Mouse (Mus musculus): Measurements from ENCODE around the gene Galnt2. TPM values are rescaled to one million over a fixed set of nuclear protein-coding genes. Genes with fewer than 3 reads are reported as not detected.

Galnt2 gene
- polyA plus RNA-seq, 1 experiment: 11.5 TPM

GRCm38 (mm10) chr8:124362589-124362988, 131.4 kb downstream of the Galnt2 start:
- Histone ChIP-seq H3K9me3 (replicated peaks; ENCODE audit: control insufficient read depth, insufficient read depth, low read length, poor library complexity, severe bottlenecking) (no peaks in the 10 kb centered on the region), H3K4me1 (ENCODE audit: control insufficient read depth, insufficient read depth, low read length) (no peaks in the 10 kb centered on the region), H3K4me3 (ENCODE audit: low read depth, low read length) (no peak overlapping the region), H3K27me3 (ENCODE audit: control insufficient read depth, insufficient read depth, low read length, poor library complexity, severe bottlenecking) (no peaks in the 10 kb centered on the region), H3K36me3 (ENCODE audit: control insufficient read depth, insufficient read depth, low read length, poor library complexity, severe bottlenecking) (no peaks in the 10 kb centered on the region), H3K27ac (ENCODE audit: insufficient read depth, low read length) (no peak overlapping the region), H3K9ac (ENCODE audit: low read depth, poor library complexity, severe bottlenecking) (0 out of 2 replicates have a peak overlapping the region, but pooled peaks have one; percentile 42)
- no peak for TF ChIP-seq CTCF (IDR thresholded peaks at IDR 0.05; ENCODE audit: low read depth, low read length)
- no peak for TF ChIP-seq EP300 (IDR thresholded peaks at IDR 0.05; ENCODE audit: insufficient read depth, low read depth, low read length)
- TF ChIP-seq POLR2A (IDR thresholded peaks at IDR 0.05; ENCODE audit: insufficient read depth, low read length): no peak

GRCm38 (mm10) chr8:124363337-124363736, 132.1 kb downstream of the Galnt2 start:
- H3K9me3 ChIP-seq (replicated peaks; ENCODE audit: control insufficient read depth, insufficient read depth, low read length, poor library complexity, severe bottlenecking): no peaks in the 10 kb centered on the region
- H3K4me3 ChIP-seq (ENCODE audit: low read depth, low read length): peak overlapping the region; percentile 47; the same call in 1 of the 2 replicates
- TF ChIP-seq EP300 (IDR thresholded peaks at IDR 0.05; ENCODE audit: insufficient read depth, low read depth, low read length): no peak
- no peak for TF ChIP-seq POLR2A (IDR thresholded peaks at IDR 0.05; ENCODE audit: insufficient read depth, low read length)
- TF ChIP-seq CTCF (IDR thresholded peaks at IDR 0.05; ENCODE audit: low read depth, low read length): no peak
- no peaks in the 10 kb centered on the region for H3K36me3 ChIP-seq (ENCODE audit: control insufficient read depth, insufficient read depth, low read length, poor library complexity, severe bottlenecking)
- no peaks in the 10 kb centered on the region for H3K27me3 ChIP-seq (ENCODE audit: control insufficient read depth, insufficient read depth, low read length, poor library complexity, severe bottlenecking)
- no peak overlapping the region for H3K27ac ChIP-seq (ENCODE audit: insufficient read depth, low read length)
- H3K4me1 ChIP-seq (ENCODE audit: control insufficient read depth, insufficient read depth, low read length): no peaks in the 10 kb centered on the region
- H3K9ac ChIP-seq (ENCODE audit: low read depth, poor library complexity, severe bottlenecking): peak overlapping the region; percentile 42; the same call in 1 of the 2 replicates

GRCm38 (mm10) chr8:124368213-124368612, 137.0 kb downstream of the Galnt2 start:
- no peaks in the 10 kb centered on the region for H3K27me3 ChIP-seq (ENCODE audit: control insufficient read depth, insufficient read depth, low read length, poor library complexity, severe bottlenecking)
- H3K9ac ChIP-seq (ENCODE audit: low read depth, poor library complexity, severe bottlenecking): no peak overlapping the region
- H3K27ac ChIP-seq (ENCODE audit: insufficient read depth, low read length): no peak overlapping the region
- no peak overlapping the region for H3K4me3 ChIP-seq (ENCODE audit: low read depth, low read length)
- no peak for TF ChIP-seq POLR2A (IDR thresholded peaks at IDR 0.05; ENCODE audit: insufficient read depth, low read length)
- peak; percentile 98 for TF ChIP-seq CTCF (IDR thresholded peaks at IDR 0.05; ENCODE audit: low read depth, low read length)
- no peaks in the 10 kb centered on the region for H3K9me3 ChIP-seq (replicated peaks; ENCODE audit: control insufficient read depth, insufficient read depth, low read length, poor library complexity, severe bottlenecking)
- H3K4me1 ChIP-seq (ENCODE audit: control insufficient read depth, insufficient read depth, low read length): no peaks in the 10 kb centered on the region
- H3K36me3 ChIP-seq (ENCODE audit: control insufficient read depth, insufficient read depth, low read length, poor library complexity, severe bottlenecking): no peaks in the 10 kb centered on the region

- TF ChIP-seq CTCF (IDR thresholded peaks at IDR 0.05; ENCODE audit: low read depth, low read length) (no peak), POLR2A (IDR thresholded peaks at IDR 0.05; ENCODE audit: insufficient read depth, low read length) (no peak), EP300 (IDR thresholded peaks at IDR 0.05; ENCODE audit: insufficient read depth, low read depth, low read length) (no peak)
- Histone ChIP-seq H3K27me3 (ENCODE audit: control insufficient read depth, insufficient read depth, low read length, poor library complexity, severe bottlenecking) (no peaks in the 10 kb centered on the region), H3K4me1 (ENCODE audit: control insufficient read depth, insufficient read depth, low read length) (no peaks in the 10 kb centered on the region), H3K36me3 (ENCODE audit: control insufficient read depth, insufficient read depth, low read length, poor library complexity, severe bottlenecking) (no peaks in the 10 kb centered on the region), H3K27ac (ENCODE audit: insufficient read depth, low read length) (no peak overlapping the region), H3K9ac (ENCODE audit: low read depth, poor library complexity, severe bottlenecking) (no peak overlapping the region), H3K9me3 (replicated peaks; ENCODE audit: control insufficient read depth, insufficient read depth, low read length, poor library complexity, severe bottlenecking) (no peaks in the 10 kb centered on the region), H3K4me3 (ENCODE audit: low read depth, low read length) (no peak overlapping the region)
Measured at GRCm38 (mm10) chr8:124370422-124371183, 139.4 kb downstream of the Galnt2 start.

GRCm38 (mm10) chr8:124371410-124372123, 140.4 kb downstream of the Galnt2 start:
- TF ChIP-seq CTCF (IDR thresholded peaks at IDR 0.05; ENCODE audit: low read depth, low read length) (no peak), EP300 (IDR thresholded peaks at IDR 0.05; ENCODE audit: insufficient read depth, low read depth, low read length) (no peak), POLR2A (IDR thresholded peaks at IDR 0.05; ENCODE audit: insufficient read depth, low read length) (no peak)
- no peak overlapping the region for H3K4me3 ChIP-seq (ENCODE audit: low read depth, low read length)

GRCm38 (mm10) chr8:124373753-124374152, 142.6 kb downstream of the Galnt2 start:
- no peaks in the 10 kb centered on the region for H3K27me3 ChIP-seq (ENCODE audit: control insufficient read depth, insufficient read depth, low read length, poor library complexity, severe bottlenecking)
- no peaks in the 10 kb centered on the region for H3K9me3 ChIP-seq (replicated peaks; ENCODE audit: control insufficient read depth, insufficient read depth, low read length, poor library complexity, severe bottlenecking)
- H3K27ac ChIP-seq (ENCODE audit: insufficient read depth, low read length): no peak overlapping the region
- TF ChIP-seq POLR2A (IDR thresholded peaks at IDR 0.05; ENCODE audit: insufficient read depth, low read length) (no peak), EP300 (IDR thresholded peaks at IDR 0.05; ENCODE audit: insufficient read depth, low read depth, low read length) (no peak), CTCF (IDR thresholded peaks at IDR 0.05; ENCODE audit: low read depth, low read length) (no peak)
- H3K36me3 ChIP-seq (ENCODE audit: control insufficient read depth, insufficient read depth, low read length, poor library complexity, severe bottlenecking): no peaks in the 10 kb centered on the region
- no peak overlapping the region for H3K9ac ChIP-seq (ENCODE audit: low read depth, poor library complexity, severe bottlenecking)
- H3K4me3 ChIP-seq (ENCODE audit: low read depth, low read length): no peak overlapping the region
- no peaks in the 10 kb centered on the region for H3K4me1 ChIP-seq (ENCODE audit: control insufficient read depth, insufficient read depth, low read length)

More at GRCm38 (mm10) chr8:124371410-124372123, 140.4 kb downstream of the Galnt2 start:
- Histone ChIP-seq H3K9ac (ENCODE audit: low read depth, poor library complexity, severe bottlenecking) (no peak overlapping the region), H3K4me1 (ENCODE audit: control insufficient read depth, insufficient read depth, low read length) (no peaks in the 10 kb centered on the region), H3K27me3 (ENCODE audit: control insufficient read depth, insufficient read depth, low read length, poor library complexity, severe bottlenecking) (no peaks in the 10 kb centered on the region), H3K9me3 (replicated peaks; ENCODE audit: control insufficient read depth, insufficient read depth, low read length, poor library complexity, severe bottlenecking) (no peaks in the 10 kb centered on the region), H3K36me3 (ENCODE audit: control insufficient read depth, insufficient read depth, low read length, poor library complexity, severe bottlenecking) (no peaks in the 10 kb centered on the region), H3K27ac (ENCODE audit: insufficient read depth, low read length) (no peak overlapping the region)

All from ES-Bruce4 (cell line).